Mouse (Mus musculus) neural tube, embryonic 10.5 days (tissue): ENCODE results near the gene Madcam1.

ENCODE experiments used
- DNase-seq: peaks from one replicate; pipeline ENCODE4 v3.0.0-alpha.2; 2017; ENCODE audit warnings: low spot score; ENCODE audit errors: extremely low spot score

Gene Madcam1

DNA sequence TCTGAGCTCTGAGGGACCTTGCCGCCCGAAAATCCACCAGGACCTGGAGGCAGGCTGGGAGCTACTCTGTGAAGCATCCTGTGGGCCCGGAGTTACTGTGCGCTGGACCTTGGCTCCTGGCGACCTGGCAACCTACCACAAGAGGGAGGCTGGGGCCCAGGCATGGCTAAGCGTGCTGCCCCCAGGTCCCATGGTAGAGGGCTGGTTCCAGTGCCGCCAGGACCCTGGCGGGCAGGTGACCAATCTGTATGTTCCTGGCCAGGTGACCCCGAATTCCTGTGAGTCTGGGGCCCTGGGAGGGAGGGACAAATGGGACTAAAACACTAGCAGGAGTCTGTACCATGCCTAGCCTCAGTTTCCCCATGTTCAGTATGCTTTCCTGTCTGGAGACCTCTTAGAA is 2.1 kb downstream of the Madcam1 start:
- DNase-seq, result no peak

DNA sequence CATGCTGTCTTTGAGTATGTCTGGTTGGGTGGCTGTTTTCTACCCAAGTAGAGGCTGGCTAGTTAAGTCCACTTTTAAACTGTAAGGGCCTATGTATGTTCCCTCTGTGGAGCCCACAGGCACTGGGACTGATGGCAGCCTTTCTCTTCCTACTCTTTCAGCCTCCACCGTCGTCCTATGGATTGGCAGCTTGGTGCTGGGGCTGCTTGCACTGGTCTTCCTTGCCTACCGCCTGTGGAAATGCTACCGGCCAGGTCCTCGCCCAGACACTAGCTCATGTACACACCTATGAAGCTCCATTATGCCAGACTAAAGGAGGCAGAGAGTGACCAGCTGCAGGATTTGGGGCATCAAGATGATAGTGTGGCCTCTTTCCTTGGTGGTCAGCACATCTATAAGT is 3.7 kb downstream of the Madcam1 start:
- DNase-seq, result no peak

DNA sequence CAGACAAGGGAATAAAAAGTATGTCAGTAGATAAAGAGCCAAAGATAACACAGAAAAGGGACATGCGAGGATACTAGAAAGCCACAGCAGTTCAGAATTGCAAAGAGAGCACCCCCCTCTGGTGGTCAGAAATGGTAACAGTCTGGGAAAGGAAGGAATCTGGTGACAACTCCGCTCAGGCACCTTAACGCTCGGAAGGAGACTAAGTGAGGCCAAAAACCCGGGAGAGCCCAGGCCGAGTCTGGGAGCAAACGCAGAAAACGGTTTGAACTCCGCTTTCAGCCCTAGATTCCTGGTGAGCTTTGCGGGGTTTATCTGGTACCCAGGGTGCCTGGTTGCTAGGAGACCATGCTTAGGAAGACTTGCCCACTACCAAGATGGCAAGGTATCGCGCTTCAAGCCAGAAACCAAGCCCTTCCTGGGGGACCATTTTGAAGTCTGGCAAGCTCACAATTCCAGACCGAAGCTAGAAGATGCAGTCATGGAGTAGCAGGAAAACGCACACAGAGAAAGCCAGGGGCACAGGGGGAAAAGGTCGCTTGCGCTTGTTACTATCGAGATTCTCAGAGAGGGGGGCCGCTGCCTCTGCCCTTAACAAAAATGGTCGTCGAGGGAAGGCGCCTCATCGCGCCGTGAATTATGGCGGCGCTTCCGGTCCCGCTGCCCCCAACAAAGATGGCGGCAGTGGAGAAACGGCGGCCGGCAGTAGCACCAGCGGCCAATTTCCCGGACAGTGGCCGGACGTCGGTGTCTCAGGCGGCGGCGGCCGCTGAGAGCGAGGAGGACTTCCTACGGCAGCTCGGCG is 4.6 kb downstream of the Madcam1 start, which contains the start of gene Tpgs1:
Gene Tpgs1 (plus strand): TSS at position 599 of the 805 bp plus-strand sequence.
- peak; percentile 97 for DNase-seq

DNA sequence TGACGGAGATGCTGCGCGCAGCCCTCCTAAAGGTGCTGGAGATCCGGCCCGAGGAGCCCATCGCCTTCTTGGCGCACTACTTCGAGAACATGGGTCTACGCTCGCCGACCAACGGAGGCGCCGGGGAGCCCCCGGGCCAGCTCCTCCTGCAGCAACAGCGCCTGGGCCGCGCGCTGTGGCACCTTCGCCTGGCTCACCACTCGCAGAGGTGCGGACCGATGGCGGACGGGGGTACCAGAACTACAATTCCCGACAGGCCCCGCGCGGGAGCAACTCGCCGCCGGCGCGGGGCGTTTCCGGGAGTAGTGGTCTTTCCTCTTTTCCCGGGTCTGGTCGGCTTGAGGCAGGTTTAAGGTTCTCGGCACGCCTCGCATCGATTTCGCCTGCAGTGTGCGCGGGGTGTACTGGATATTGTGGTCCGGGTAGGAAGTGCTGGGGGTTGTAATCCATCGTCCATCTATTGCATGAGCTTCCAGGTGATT is 5.3 kb downstream of the Madcam1 start:
- DNase-seq, result peak; percentile 88

DNA sequence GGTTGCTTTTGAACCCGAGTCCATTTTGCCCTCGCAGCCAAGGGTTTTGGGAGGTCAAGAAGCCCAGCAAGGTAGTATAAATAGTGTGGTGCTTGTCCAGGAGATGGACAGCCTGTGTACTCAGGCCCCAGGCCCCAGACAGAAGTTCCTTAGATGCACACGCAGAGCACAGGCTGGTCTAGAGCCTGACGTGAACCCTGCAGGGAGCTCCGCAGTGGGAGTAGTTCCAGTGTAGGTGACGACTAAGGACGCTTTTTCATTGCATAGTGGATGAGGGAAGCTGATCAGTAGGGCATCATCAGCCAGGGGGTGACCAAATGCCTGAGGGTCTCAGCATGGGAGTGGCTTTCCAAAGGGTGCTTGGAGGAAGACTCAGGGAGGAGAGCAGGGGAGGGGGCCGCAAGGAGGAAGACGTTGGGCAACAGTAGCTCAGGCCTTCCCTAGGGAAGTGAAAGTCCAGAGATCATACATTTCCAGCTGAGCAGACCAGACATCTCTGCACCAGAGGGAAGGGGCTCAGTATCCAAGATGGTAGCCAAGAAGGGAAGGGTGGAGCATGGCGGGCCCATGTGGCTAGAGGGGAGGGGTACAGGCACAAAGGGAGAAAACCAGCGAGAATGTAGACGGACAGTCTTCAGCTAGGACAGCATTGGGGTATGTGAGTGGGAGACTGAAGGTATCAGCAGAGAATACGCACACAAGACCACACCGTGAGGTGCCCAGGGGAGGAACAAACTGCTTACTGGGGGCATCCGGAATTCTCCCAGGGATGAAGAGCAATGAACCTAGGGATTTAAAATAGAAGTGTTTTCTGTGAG is 5.9 kb downstream of the Madcam1 start:
- no peak for DNase-seq

DNA sequence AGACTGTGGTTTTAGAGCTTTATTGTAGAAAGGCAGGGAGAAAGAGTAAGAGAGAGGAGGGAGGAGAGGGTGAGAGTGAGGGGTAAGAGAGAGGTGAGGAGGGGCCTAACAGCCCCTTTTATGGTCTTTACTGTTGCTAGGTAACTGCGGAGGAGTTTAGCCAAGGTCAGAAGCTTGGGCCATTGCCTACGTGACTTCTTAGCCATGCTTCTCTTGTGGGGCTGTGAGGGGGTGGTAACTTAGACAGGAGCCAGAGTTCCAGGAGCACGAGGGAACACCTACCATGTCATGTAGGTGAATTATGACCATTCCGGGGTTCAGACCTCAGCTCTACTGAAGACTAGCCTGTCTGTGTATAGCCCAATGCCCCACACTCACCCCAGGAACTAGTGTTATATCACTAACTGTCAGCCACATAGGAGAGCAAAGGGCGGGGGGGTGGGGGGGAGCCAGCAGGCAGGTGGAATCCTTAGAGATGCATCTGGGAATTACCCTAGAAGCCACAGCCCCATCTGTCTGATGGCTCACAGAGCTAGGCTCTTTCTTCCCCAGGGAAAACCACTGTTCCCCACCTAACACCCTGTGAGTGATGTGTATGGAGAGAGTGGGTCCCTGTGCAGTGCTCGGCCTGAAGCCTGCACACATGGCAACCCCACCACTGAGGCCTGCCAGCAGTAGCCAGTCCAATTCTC is 7.2 kb downstream of the Madcam1 start:
- DNase-seq, result no peak

DNA sequence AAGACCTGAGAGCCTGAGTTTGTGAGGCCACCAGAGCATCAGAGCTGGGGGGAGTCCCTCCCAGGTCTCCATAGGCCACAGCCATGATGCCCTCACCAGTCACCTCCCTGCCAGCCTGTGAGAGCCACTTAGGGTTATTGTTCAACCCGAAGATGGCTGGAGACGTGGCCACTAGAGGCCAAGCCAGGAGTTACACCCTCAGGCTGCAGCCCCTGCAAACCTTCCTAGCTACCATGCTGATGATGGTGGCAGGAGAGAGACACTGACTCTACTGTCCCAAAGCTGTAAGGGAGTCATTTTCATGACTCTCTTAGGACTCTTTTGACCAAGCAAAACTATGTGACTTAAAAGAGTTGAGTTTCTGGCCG is 7.7 kb downstream of the Madcam1 start:
- DNase-seq, result no peak

DNA sequence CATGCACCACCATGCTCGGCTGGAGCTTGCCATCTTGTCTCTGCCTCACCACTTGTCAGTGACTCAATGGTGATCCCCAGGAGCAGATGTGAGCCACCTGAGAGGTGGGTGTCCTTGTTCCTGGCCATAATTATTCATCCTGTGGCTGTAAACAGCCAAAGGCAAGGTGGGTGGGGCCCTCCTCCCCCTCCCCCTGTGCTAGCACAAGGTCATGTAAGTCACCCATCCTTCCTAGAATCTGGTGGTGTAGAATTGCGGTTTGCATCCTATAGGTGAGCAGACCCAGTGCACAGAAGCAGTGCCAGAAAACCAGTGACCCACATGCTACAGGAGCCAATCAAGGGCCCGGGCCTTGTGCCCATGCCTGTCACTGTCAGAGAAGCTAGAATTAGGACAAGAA is 8.7 kb downstream of the Madcam1 start:
- no peak for DNase-seq

DNA sequence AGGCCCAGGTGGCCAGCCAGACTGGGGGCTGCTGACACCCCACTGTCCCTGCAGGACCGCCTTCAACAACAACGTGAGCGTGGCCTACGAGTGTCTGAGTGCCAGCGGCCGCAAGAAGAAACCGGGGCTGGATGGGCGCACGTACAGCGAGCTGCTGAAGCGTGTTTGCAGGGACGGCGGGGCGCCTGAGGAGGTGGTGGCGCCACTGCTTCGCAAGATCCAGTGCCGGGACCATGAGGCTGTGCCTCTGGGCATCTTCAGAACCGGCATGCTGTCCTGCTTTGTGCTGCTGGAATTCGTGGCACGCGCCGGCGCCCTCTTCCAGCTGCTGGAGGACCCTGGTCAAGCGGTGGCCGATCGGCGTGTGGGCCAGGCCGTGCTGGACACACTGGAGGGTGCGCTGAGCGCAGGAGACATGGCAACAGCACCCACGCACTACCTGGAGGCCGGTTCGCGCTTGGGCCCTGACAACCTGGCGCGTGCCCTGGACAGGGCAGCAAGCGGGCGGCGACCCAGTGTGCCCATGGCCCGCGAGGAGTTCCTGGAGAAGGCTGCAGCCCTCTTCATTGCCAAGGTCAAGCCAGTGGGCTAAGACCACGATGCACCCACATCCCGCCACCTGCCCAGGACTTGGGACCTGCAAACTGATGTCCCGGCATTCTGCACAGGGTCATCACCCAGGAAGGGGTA is 11.1 kb downstream of the Madcam1 start:
- DNase-seq, result no peak

DNA sequence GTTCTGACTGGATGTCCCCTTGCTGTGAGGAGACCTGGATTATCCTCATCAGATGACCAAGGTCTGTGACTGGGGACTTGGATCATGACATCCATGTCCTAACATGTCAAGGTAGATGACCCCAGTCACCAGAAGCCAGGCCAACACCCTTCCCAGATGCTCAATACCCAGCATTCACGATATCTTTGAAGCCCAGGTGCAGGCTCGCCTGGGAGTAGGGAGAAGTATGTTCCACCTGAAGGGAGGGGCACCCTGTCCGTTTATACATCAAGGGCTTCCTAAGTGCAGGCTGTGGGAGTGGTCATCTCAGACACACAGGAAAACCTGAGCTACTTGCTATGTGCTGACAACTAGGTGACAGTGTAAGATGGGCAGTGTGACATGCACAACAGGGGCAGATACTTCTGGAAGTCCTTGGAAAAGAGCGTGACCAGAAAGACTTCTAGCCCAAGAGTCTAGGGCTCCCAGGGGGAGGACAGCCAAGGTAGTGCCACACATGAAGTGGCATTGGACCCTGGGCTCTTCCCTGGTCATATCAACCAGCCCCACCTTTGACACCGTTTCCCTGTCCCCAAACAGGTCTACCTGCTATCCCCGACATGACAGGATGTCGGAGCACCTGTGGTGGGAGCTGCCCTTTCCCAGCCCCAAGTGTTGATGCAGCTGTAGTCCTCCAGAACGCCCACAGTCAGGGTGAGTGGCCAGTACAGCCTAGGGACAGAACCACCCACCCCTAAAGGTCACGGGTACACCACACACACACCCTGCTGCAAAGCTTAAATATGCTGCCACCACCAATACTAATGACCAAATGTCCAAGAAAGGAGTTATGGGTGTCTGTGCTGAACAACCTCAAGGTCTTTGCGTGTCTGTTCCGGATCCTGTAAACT is 16.5 kb downstream of the Madcam1 start:
- DNase-seq, result no peak

DNA sequence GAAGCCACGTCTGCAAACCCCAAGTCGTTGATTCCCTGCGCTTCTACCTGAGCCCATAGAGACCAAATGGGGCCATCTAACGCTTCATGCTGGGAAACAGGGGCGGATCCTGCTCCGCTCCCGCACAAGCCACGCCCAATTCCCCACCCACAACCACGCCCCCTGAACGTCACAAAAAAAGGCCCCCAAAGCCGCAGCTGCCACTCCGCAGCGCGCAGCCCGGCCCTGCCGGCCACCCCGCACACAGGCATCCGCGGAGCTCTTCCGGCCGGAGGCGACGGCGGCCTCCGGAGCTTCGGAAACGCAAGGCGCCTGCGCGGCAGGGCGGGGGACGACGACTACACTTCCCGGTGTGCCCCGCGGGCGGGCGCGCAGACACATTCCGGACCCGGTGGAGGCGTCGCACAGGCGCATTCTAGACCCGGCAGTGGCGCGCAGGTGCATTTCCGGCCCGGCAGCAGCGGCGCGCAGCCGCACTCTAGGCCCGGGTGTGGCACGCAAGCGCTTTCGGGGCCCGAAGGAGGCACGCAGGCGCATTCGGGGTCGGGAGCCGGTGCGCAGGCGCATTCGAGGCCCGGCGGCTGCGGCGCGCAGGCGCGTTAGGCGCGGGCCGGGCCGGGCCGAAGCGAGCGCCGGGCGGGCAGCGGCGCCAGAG is 17.4 kb downstream of the Madcam1 start, which contains the start of gene Cdc34:
Gene Cdc34 (plus strand): TSS at position 605 of the 655 bp plus-strand sequence.
- peak; percentile 99 for DNase-seq

DNA sequence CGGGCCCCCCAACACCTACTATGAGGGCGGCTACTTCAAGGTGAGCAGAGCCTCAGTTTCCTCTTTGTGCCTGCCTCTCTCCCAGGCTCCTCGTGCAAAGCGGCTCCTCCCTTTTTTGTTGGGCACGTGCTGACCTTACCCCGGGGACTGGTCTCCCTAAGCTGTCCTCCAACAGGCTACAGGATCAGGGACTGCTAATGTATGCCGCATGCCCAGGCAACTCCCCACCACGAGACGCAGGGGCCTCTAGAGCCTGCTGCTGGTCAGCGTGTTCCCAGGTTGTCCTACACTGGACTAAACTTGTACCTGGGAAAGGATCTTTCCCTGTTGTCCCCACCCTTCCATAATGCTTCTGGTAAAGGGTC is 18.2 kb downstream of the Madcam1 start:
- DNase-seq, result no peak

DNA sequence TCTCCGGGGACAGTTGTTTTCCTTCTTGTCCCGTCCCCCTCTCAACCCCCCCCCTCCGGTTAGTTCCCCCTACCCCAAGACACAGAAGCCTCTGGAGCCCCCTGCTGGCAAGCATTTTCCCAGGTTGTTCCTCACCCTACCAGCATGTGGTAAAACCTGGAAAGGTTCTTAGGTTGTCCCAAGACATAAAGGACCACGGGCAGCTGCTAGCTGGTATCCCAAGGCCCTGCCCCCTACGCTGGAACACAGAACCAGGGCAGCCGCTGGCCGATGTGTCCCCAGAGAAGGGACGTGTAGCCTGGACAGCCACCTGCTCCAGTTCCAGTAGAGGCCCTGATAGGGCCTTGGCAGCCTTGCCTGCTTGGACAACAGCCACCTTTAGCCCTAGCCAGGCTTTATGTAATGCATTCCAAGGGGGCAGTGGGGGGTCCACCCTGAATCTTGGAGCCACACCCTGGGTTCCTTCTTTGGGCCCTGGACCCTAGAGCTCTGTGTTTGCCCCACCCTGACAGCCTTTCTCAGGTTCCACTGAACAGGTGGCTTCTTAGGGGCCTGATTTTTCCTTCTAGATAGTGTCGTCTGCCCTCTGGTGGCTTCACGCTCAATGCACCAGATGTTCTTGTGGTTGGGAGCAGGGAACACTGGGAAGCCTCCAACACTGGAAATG is 18.7 kb downstream of the Madcam1 start:
- peak; percentile 53 for DNase-seq

DNA sequence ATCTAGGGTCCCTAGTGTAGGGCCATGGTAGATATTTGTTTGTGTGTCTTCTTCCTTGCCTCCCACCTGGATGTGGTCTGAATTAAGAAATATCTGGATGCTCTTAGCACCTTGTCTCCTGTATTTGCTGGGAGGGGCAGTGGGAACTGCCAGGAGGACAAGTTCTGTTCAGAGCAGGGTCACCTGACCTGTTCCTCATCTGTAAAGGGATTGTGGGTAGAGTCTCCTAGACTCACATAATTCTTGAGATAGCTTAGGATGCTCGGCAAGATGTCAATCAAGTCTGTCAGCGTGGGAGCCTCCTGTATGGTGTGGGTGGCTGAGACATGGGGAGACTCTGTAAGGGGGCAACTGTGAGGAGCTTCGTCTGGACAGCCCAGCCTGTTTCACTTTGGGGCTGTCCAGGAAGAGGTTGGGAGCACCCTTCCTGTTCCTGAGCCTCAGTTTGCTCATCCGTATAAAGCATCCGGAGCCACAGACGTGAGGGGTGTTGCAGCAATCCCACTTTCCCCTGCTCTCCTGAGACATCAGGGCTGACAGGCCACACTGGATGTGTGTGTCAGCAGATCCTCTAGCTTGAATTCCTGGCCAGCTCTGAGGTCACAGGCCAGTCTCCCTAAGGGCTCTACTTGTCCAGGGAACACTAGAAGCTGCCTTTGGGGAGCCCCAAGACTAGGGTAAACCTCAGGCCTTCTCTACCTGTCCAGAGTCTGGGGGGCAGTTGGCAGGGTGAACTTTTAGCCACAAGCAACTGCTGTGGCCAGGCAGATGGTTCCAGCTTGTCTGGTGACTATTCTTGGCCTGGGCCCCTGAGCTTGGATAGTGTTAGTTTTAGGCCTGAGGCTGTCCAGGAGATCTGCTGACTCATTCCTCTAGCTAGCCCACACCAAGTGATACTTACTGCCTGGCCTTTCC is 19.6 kb downstream of the Madcam1 start:
- no peak for DNase-seq

DNA sequence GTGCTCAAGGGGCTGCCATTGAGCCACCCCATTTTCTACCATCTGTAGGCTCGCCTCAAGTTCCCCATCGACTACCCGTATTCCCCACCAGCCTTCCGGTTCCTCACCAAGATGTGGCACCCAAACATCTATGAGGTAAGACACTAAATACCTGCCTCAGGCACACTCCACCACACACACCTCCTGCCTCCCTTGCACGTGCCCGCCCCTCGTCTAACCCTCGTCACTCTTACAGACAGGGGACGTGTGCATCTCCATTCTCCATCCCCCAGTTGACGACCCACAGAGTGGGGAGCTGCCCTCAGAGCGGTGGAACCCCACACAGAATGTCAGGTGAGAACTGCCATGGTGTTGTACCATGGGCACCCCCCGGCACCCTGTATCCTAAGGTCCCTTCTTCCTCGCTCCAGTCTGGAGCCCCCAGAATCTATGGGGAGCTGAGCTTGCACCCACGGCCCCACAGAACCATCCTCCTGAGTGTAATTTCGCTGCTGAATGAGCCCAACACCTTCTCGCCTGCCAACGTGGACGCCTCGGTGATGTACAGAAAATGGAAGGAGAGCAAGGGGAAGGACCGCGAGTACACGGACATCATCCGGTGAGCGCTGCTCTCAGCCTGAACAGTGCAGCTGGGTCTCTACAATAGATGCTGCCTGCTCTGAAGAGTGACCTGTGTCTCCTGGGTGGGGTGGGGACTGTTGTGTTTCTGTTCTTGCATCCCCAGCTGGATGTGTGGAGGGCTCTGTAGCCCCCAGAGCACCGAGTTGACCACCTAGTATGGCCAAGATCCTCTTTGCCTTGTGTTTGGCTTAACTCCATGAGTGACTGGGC is 20.6 kb downstream of the Madcam1 start:
- DNase-seq, result no peak

DNA sequence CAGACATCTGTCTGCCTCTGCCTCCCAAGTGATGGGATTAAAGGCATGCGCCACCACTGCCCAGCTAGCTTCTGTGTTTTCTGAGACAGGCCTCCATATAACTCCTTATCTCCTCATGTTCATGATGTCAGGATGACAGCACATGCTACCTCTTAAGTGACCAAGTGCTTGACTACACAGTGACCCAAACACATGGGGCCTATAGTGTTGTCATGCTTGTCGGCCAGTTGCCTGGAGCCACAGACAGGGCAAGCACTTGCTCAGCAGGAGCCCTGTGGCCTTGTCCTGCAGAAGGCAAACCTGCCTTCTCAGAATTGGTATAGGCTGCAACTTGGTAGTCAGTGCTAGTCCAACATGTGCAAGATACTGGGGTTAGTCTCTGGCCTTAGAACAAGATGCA is 21.9 kb downstream of the Madcam1 start:
- DNase-seq, result no peak

DNA sequence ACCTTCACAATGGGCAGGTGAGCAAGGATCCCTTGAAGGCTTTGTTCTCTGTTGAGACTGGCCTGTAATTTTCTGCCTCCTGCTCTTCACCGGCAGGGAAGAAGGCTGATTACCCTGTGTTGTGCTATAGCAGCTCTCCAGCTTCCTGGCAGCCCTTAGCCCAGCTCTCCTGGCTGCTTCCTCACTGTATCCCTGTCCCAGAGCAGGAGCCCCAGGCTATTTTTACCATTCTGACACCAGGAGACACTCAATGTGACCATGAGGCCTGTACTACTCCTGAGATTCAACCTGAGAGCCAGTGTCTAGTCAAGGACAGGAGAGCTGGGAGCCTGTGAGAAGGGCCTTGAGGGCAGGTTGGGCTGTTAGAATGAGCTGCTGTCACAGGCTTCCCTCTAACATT is 22.3 kb downstream of the Madcam1 start:
- no peak for DNase-seq
